Mouse (Mus musculus) liver, postnatal 0 days (tissue): Measurements from ENCODE around the gene Ptch2.

Source experiments
- CTCF ChIP-seq: sonication (generic); IDR thresholded peaks from 2 replicates; pipeline ENCODE4 v1.5.1; 2016; ENCODE audit warnings: antibody characterized with exemption, low read depth
- EP300 ChIP-seq: IDR thresholded peaks from 2 replicates; pipeline ENCODE4 v1.6.1; 2016; ENCODE audit warnings: antibody characterized with exemption, low read depth, mild to moderate bottlenecking

DNA sequence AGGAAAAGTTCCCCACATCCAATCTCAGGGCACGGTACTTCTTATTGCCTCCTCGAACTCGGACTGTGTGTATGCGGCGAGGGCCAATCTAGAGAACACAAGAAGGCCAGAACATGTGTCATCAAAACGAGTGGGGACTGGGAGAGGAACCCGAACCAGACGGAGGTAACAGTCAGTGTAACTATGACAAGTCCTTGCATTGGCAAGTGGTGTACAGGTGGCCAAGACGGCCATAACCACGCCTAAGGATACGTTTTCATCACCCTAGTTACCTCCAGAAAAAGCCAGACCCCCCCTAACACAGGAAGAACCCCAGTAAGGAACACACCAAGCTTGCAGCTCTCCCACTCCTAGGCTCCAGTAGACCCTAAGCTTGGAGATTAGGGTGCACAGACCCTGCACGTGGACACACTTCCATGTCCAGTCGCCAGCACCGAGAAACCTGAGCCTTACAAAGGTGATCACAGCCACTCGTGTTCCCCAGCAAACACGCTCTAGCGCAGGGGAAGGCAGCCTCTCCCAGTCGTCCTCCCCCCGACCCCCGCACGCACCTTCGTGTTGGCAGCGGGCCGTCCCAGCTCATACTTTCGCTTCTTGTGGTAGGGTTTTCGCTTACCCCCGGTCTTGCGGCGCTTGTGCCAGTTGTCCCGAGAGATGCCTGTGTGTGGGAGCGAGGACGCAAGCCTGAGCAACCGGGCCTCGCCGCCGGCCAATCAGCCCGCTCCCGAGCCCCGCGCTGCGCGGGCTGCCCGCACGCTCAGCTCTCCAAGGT is 59.3 kb downstream of the Ptch2 start:
- no peak for TF ChIP-seq CTCF
- no peak for TF ChIP-seq EP300
